Mouse (Mus musculus): ENCODE data around the gene Ddx39b.

DNA sequence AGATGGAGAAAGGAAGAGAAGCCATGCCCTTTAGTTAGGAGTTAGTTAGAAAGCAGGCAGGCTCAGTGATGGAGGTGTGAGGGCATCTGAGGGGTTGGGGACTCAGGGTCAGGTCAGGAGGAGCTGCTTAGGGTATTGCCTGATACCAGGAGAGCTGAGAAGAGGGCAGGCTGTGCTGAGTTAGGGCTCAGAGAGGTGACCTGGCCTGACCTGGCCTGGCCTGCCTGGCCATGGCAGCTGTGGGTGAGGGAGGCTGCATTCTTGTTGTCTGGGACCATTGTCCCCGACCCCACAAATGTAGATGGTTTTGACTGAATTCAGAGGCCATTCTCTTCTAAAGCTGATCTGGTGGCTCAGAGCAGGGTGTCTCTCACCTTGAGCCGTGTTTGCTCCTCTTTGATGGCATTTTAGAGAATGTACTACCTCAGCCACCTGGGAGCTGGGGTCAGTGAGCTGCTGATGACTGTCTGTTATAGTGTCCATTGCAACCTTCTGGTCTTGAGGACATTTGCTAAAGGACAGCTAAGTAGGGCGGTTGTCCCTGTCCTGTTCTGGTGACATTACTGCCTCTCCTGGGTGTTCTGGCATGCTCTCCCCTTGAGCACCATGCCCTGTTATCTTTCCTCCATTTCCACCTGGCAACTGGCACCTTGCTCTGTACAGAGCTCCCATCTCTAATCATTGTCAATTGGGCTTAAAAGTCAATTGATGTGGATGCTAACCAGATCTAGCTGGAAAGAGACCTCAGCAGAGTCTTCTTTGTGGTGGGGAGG lies 9.0 kb downstream of the Ddx39b start:
- TF ChIP-seq POLR2A (IDR thresholded peaks at IDR 0.05; ENCODE audit: insufficient read depth, low read depth, low read length), result no peak
- no peak for TF ChIP-seq CTCF (IDR thresholded peaks at IDR 0.05; ENCODE audit: insufficient read depth, low read depth, low read length)
